Mouse (Mus musculus) urinary bladder, postnatal 25 days (tissue): ENCODE results near the gene Hsd11b1.
A peak's percentile ranks its signal among the peaks of the same experiment; 100 is the strongest.

Source experiments
- DNase-seq: peaks from one replicate; pipeline ENCODE4 v3.0.0; 2022; ENCODE audit warnings: low spot score

Gene Hsd11b1

DNA sequence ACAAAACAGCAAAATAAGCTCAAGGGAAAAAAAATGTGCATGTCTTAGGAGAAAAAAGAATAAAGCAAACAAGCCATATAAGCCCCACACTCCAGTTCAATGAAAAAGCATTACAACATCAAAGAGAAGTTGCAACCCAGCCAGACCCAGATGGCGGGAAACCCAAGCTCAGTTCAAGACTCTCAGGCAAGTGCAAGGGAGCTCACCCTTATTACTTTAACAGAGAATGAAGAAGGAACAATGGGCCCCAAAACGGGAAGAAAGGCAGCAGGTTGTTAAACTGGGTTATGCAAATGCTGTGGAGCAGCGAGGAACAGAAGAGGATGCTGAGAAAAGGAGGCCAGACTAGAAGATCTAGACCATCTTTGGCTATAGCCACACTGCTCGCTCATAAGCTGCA, 21.0 kb downstream of the Hsd11b1 start:
- DNase-seq, result no peak

DNA sequence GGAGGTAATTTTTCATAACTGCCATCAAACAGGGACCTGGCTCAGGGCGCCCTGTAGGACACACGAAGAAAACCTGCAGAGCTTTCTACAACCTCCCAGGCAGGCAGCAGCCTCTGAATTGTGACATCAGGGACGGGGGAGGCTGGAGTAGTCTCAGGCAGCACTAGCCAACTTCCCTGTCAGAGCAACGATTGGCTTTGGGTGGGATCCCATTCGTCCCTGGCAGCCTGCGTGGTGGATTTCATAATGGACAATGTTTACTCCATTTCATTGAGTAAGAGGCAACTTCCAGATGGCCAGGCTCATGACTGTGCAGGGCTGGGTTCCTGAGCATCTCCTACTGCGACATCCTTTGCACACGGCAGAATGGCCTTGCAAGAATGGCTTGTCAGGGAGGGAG, 21.6 kb downstream of the Hsd11b1 start:
- DNase-seq, result peak; percentile 67

DNA sequence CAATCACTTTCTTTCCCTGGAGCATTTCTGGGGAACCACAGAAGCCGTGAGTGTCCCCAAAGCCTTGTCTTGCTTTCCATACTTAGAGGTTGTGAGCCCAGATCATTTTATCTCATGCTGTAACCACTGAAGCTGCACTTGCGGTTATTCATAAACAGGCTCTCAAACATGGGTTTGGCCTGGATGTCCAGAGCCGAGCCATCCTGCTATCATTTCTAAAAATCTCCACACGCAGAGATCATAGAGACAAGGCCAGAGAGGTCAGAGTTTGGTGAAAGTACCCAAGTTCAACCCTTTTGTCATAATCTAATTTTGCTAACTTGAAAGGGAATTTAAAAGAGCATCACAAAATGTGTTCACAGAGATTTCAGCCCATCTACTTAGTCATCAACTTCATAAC, 22.4 kb downstream of the Hsd11b1 start:
- no peak for DNase-seq

DNA sequence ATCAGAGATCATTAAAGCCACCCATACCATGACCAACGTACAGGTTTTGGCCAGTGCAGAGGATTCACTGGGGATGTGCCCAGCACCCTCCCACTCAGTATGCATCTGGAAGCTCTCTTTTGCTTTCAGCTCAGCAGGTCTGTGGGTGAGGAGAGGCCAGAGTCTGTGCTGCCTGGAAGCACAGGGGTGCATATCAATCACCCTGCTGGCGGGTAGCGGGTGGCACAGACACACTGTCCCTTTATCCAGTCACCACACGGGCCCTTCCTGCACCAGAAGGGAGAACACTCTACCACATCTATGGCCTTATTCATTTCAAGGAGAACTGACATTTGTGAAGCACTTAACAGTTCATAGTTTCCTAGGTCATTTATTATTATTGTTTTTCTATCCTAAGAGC, 25.4 kb downstream of the Hsd11b1 start:
- DNase-seq, result no peak

DNA sequence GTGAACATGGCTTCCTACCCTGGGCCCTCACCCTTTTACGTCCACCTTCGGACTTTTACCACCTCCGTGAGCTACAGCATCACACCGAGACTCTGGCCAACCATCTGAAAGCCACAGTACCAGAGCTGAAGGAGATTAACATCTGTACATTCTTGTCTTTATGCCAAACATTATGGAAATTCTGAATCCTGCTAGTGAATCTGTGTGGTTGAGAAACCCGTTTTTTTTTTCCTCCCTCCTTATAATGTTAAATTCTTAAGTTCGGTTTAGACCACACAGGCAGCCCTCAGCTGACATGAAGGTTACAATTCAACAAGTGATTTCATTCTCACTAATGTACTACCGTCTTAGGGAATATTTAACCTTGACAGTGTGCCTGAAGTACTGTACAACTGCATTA, 28.9 kb downstream of the Hsd11b1 start:
- DNase-seq, result no peak

DNA sequence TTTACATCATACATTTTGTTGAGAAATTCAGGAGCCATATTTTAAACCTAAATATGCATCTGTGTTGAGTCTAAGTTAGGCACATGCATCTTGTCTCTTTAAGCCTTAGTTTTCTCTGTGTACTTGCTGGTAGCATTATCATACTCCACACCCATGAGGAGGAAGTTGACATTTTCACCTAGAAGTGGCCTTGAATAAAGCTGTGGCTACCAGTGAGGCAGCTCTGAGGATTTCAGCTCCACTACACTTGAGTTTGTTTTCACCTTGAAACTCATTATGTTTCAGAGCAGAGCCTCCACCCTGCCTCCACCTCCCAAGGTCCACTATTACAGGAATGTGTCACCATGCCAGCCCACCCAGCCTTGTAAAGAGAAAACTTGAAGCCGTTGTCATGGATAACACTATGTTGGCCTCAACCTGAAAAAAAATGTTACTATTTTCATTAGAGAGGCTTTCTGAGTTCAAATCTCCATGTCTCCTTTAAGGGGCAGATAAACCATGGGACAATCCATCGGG, 29.7 kb downstream of the Hsd11b1 start:
- no peak for DNase-seq

DNA sequence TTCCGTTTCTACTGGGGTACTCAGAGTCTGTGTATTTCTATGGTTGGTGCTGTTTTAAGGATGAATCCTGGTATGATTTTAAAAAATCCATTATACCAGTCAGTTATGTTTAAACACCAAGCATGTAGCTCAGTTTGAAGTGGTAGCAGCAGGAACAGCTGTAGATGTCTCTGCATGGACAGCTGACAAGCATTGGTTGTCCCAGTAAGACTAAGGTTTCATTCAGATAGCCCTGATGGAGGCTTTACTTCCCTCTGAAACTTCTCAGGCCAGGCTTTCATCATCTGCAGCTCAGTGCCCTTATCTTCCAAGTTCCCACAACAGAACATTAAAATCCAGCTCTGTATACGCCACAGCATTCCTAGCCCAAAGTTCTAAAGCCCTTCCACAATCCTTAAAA, 31.1 kb downstream of the Hsd11b1 start:
- DNase-seq, result no peak

DNA sequence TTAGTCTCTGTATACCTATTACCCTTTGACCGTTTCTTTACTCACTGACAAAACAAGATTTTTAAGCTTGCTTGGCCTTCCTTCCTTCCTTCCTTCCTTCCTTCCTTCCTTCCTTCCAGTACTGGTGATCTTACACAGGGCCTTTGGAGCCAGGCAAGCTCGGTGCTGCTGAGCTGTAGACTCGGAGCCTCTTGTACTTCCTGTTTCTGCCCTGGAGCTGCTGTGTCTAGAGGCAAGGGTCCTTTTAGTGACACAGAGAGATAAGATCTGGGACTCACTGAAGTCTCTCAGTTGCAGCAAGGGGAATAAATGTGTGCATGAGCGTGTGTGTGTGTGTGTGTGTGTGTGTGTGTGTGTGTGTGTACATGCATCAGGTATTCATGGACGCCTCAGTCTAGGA, 32.9 kb downstream of the Hsd11b1 start:
- no peak for DNase-seq

DNA sequence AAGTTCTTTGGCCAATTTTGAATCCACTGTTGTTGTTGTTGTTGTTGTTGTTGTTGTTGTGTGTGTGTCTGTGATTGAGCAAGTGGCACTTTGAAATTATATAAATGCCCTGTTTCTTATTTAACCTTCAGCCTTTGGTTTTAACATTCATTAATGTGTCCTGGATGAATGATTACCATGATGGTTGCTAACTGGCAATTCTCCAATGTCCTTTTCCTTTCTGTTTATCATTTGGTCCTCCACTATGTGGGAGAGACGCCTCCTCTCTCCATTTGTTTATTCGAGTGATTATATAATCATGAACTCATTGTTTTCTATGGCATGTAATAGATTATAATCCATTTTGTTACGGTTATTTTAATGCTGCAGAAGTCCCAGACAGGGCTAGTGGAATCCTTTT, 33.3 kb downstream of the Hsd11b1 start:
- no peak for DNase-seq

DNA sequence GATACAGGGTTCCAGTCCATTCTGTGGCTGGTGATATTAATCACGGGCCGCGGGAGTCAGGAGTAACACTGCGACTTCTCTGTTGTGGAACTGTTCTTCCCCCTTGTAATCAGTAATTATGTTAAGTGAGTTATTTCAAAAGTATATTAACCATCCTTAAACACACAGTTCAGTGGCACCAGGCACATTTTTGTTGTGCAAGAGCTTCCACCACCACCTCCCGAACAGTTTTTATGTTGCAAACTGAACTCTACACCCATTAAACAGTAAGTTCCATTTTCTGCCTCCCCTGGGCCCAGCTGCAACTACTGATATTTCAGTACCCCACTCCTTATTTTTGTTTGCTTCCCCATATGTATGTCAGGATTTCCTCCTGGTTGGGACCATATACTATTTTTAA, 34.3 kb downstream of the Hsd11b1 start:
- no peak for DNase-seq

DNA sequence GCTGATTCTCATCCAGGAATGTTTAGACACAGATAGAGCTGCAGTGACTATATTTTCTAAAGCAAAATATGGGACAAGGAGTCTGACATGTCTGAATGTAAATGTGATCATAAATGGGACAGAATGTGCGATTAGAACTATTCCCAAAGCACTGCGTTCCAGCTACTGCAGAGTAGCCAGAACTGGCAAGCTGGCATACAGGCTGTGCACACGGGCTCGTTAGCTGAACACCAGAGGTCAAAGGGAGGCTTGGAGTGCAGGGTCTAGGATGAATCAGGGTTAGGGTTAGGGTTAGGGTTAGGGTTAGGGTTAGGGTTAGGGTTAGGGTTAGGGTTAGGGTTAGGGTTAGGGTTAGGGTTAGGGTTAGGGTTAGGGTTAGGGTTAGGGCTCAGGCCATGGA, 36.3 kb downstream of the Hsd11b1 start:
- DNase-seq, result no peak

DNA sequence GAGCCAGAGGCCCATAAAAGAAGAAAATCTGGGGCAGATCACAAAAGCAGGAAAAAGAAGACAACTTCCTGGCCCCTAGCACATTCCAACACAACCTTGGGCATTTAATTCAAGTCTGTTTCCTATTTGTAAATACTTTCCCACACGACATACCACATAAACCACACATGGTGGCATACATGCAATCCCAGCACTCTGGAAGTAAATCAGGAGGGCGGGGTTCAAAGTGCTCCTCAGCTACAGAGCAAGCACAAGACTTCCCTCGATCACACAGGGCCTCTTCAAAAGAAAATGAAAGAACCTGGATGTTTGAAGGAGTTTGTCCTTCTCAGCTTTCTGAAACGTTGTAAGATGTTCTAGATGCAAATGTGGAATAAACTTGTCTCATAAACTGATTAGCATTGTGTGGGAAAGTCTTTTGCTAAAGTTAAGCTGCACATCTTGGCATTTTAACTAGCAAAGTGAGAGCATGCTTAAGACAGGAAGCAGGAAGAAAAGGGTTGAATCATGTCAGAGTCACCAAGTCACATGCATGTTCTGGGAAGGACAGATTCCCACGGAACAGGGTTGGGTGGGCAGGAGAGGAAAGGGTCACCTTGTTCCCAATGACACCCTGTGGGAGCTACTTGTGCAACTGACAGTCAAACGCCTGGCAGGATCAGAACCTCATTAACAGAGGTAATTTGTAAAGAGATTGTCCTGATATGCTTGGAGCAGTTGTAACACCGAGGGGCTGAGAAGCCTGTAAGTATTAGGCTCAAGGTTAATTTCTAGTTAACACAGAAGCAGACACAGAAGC, 37.0 kb downstream of the Hsd11b1 start:
- no peak for DNase-seq

DNA sequence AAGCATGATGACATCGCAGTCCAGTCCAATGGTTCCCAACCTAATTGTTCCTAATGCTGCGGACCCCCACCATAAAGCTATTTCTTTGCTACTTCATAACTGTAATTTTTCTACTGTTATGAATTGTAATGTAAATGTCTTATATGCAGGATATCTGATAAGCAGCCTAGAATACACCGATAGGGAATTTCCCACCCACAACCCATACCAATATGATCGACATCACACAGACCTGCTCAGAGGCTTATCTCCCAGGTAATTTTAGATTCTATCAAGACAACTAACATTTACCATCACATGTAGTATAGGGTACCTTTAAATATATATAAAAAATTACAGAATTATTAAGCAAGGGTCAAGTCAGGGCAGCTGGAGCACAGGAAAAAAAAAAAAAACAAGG, 37.8 kb downstream of the Hsd11b1 start:
- DNase-seq, result no peak

DNA sequence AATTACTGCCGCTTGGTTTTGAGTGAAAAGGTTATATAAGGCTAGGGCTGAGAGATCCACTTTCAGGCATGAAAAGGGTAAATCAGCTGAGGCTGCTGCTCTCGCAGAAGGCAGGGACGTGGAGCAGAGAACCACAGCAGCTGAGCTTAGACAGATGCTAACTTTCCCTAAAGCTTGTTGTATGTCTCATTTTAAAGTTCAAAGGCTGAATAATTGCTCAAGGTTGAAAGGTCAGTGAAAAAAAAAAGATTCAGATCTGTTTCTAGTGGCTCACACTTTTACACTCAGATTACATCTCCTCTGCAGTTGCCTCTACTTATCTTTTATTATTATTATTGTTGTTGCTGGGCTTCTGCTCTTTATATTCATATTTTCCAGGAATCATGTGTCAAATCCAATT, 38.3 kb downstream of the Hsd11b1 start:
- no peak for DNase-seq

DNA sequence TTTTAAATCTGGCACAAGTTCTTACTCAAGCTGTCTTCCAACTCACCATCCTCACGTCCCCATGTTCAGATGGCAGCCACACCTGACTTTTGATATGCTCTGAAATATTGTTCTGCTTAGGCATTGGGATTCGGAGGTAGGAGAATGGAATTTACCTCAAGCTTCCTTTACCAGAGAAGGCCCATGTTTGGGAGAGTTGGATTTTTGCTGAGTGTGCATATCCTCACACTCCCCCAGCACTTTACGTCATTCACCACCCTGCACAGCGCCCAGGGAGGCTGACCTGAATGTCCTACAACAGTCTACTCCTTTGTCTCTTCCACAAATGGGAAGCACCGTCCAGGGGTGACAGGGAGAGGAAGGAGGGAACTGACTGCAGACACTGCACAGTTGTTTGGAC, 43.5 kb downstream of the Hsd11b1 start:
- DNase-seq, result no peak

DNA sequence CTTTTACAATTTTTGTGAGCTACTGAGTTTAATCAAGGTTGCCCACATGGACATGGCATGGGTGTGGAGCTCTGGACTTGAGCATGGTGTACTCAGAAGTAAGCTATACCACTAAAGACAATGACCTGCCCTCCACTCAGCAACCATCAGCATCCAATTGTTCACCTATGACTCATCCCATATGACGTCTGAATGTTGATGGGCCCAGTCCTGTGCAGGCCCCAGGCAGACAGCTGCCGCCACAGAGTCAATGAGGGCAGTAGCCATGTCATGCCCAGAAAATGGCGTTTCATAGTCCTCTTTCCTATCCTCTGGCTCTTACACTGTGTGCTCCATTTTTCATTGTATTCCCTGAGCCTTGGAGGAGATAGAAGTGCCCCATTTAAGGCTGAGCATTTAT, 47.9 kb downstream of the Hsd11b1 start:
- no peak for DNase-seq

DNA sequence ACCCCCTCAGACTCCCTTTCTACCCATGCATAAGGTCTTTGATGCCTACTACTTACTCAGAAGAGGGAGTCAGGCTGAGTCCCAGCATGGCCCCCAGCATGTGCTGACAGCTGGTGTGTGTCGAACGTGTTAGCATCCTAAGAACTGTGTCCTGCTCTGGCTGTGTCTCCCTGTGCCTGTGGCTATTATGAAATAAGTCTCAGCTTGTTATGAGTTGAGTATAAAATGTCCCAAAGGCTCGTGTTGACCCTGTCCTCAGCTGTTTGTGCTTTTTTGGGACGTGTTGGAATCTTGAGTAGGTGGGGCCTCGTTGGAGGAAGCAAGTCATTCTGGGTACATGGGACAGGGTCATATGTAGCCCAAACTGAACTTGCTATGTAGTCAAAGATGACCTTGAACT, 49.8 kb downstream of the Hsd11b1 start:
- DNase-seq, result no peak

DNA sequence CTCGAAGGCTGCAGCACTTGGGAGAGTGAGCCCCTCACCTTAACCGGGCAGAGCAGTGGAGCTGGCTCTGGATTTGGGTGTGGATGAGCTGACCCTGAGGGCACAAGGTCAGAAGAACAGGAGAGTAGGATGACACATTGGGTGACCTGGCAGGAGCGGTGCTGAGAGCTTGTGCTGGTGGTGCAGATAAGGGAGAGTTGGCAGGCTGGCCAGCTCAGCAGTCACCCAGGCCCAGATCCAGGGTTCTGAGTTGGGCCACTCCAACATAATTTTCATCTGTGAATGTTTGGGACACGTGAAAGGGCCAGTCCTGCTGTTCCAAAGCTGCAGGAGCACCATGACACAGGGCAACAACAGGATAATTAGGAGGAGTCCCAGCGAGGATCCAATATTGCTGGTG, 52.5 kb downstream of the Hsd11b1 start:
- DNase-seq, result no peak

DNA sequence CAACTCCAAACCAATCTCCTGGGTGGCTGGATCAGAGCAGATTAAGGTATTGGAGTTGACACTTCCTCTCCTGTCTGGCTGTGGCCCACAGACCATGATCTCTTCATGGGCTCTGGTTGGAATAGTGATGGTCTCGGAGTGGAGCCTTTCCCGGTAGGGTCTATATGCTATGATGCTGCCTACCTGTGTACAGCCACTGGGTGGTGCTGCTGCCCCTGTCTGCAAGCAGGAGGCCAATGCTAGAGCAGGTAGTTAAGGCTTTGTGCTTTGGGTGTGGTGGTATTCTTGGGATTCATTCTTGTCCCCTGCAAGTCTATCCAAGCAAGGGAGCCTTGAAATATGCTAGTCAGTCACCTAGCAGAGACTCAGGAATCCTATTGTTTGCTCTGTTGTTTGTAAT, 55.7 kb downstream of the Hsd11b1 start:
- DNase-seq, result peak; percentile 42

DNA sequence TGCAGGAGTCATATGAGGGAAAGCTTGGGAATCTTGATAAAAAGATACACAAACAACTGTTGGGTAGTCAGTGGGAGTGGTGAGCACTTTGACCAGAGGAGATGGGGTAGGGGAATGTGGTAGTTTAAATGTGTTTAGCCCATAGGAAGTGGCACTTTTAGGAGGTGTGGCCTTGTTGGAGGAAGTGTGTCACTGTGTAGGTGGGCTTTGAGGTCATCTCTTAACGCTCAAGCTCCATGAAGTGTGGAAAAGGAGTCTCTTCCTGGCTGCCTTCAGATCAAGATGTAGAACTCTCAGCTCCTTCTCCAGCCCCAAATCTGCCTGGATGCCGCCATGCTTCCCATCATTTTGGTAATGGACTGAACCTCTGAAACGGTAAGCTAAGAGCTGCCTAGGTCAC, 56.4 kb downstream of the Hsd11b1 start, which contains the start of gene Lamb3:
Gene Lamb3 (plus strand): TSS at position 197 of the 400 bp plus-strand sequence.
- DNase-seq, result no peak

DNA sequence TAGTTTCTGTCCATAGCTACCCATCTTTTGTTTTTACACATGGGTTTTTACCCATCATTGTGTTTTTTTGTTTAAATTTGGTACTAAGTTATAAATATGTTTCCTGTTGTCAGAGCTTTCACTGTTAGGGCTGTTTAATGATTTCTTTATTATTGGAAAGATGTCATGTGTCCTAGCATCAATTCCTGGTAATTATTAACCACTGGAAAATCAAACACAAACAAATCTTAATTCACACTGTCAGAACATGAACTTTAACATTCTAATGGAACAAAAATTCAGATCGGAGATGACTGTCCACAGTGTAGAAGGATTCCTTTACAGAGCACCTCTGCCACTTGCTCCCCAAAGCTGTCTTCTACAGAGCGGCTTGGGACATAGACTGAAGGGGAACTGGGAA, 58.4 kb downstream of the Hsd11b1 start:
- no peak for DNase-seq

DNA sequence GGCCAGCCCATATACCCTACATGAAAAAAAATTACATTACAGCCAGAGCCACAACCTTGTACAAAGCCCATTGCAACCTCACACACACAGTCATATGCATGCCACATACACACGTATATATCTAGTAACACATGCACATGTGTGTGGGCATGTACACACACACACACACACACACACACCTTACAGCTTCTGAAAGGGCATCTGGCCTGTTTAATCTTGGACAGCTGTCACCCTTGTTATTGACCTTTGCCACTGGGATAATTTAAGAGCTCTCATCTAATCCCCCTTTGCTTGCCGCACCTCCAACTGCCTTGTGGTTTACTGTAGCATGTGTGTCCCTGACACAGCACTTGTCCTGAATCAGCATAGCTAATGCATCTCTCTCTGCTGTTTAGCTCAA, 60.1 kb downstream of the Hsd11b1 start:
- DNase-seq, result no peak

DNA sequence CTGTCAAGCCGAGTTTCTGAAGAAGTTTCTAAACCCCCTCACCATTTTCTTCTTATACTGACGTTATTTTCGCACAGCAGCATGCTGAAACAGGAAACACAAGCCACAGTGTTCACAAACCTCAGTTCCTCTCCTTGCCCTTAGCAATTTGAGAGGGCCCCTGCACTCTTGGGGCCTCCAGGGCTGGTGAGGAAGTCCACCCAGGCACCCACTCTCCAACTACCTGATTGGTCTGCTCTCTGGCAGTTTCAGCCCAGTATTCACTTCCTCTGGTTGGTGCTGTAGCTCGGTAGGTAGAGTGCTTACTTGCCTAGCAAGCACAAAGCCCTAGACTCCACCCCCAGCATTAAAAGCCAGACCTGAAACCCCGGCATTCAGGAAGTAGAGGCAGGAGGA, 62.5 kb downstream of the Hsd11b1 start, which contains the start of gene Traf3ip3:
Gene Traf3ip3 (minus strand): TSS at position 321 of the 396 bp plus-strand sequence.
- DNase-seq, result no peak
